Mouse (Mus musculus) heart, embryonic 16.5 days (tissue): ENCODE measurements around the gene Gm26741. TPM values are rescaled to one million over a fixed set of nuclear protein-coding genes. Genes with fewer than 3 reads are reported as not detected.

ENCODE experiments used
- ATAC-seq: fragments of 200-750 bp; cut with Nextera tagmentation; replicated peaks from 2 replicates; pipeline ENCODE4 v1.8.0; 2017; ENCODE audit warnings: moderate number of reproducible peaks; ENCODE audit not compliant: insufficient read depth, low FRiP score; ENCODE audit errors: extremely low read depth
- H3K27ac ChIP-seq: fragments of 300-500 bp; sonication (generic); 2 replicates; pipeline ENCODE4 v1.5.1; 2014; ENCODE audit warnings: mild to moderate bottlenecking, low read length, control low read depth, moderate library complexity
- H3K27me3 ChIP-seq: fragments of 300-500 bp; sonication (generic); 2 replicates; pipeline ENCODE4 v1.6.1; 2014; ENCODE audit warnings: low read length, mixed read lengths; ENCODE audit not compliant: control insufficient read depth, insufficient read depth
- H3K36me3 ChIP-seq: fragments of 300-500 bp; sonication (generic); 2 replicates; pipeline ENCODE4 v1.6.1; 2014; ENCODE audit not compliant: control insufficient read depth, insufficient read depth
- H3K4me1 ChIP-seq: fragments of 300-500 bp; sonication (generic); 2 replicates; pipeline ENCODE4 v1.6.1; 2014; ENCODE audit warnings: low read length, mixed read lengths; ENCODE audit not compliant: control insufficient read depth, insufficient read depth
- H3K4me2 ChIP-seq: fragments of 300-500 bp; sonication (generic); 2 replicates; pipeline ENCODE4 v1.6.1; 2014; ENCODE audit warnings: low read depth, mild to moderate bottlenecking, control low read depth, low read length
- H3K4me3 ChIP-seq: fragments of 300-500 bp; sonication (generic); 2 replicates; pipeline ENCODE4 v1.5.1; 2014; ENCODE audit warnings: mild to moderate bottlenecking, control low read depth, low read length
- H3K9ac ChIP-seq: fragments of 300-500 bp; sonication (generic); 2 replicates; pipeline ENCODE4 v1.6.1; 2014; ENCODE audit warnings: low read length, control low read depth
- H3K9me3 ChIP-seq: fragments of 300-500 bp; sonication (generic); replicated peaks from 2 replicates; pipeline ENCODE4 v1.6.1; 2016; ENCODE audit warnings: low read length; ENCODE audit not compliant: control insufficient read depth
- WGBS: fragments of 180-500 bp; shearing (Covaris S2); extraction: QIAGEN DNeasy Blood & Tissue Kit; methylation state at CpG from one replicate; pipeline ENCODE4 v1.1.7; 2014; 5-methylcytosine and 5-hydroxymethylcytosine counted together
- polyA plus RNA-seq: library from polyadenylated mRNA; unstranded; fragments of >200 nt; fragmentation: Nextera tagmentation; extraction: Ambion mirVana; gene quantifications from 2 replicates; pipeline ENCODE4 v1.2.1, GENCODE M21; 2015

Gm26741 gene
- polyA plus RNA-seq, 1 experiment from 2014 or later = not detected

- H3K9ac ChIP-seq = no peak overlapping the region
- ATAC-seq = no peak
- 36% methylated on average over 8 of the region's 8 CpGs for WGBS
Observed at GRCm38 (mm10) chr10:52384823-52385610, 26.4 kb downstream of the Gm26741 start.

GRCm38 (mm10) chr10:52387192-52387591 is 28.6 kb downstream of the Gm26741 start:
- ATAC-seq = no peak
- H3K4me1 ChIP-seq = peaks cover 8% of the 10 kb centered on the region
- H3K27ac ChIP-seq = no peak overlapping the region
- H3K4me3 ChIP-seq = no peak overlapping the region
- H3K27me3 ChIP-seq = no peaks in the 10 kb centered on the region
- no peaks in the 10 kb centered on the region for H3K36me3 ChIP-seq
- H3K9me3 ChIP-seq = no peaks in the 10 kb centered on the region
- H3K9ac ChIP-seq = no peak overlapping the region
- WGBS = 54% methylated on average over 4 of the region's 4 CpGs
- no peak overlapping the region for H3K4me2 ChIP-seq

More at GRCm38 (mm10) chr10:52384823-52385610, 26.4 kb downstream of the Gm26741 start:
- Histone ChIP-seq H3K27ac (no peak overlapping the region), H3K27me3 (no peaks in the 10 kb centered on the region), H3K4me3 (no peak overlapping the region), H3K4me1 (peaks cover 13% of the 10 kb centered on the region), H3K9me3 (no peaks in the 10 kb centered on the region), H3K4me2 (no peak overlapping the region), H3K36me3 (no peaks in the 10 kb centered on the region)

GRCm38 (mm10) chr10:52388922-52389430 is 30.4 kb downstream of the Gm26741 start, which contains the start of gene Nepn:
Gene Nepn (plus strand): TSS chr10:52388972.
- no peaks in the 10 kb centered on the region for H3K27me3 ChIP-seq
- H3K4me1 ChIP-seq = peaks cover 3% of the 10 kb centered on the region; the same call in 1 of the 2 replicates
- no peaks in the 10 kb centered on the region for H3K36me3 ChIP-seq
- WGBS = 69% methylated on average over 5 of the region's 5 CpGs
- ATAC-seq = 0 out of 2 replicates have a peak, but pooled peaks have one; percentile 18
- H3K9me3 ChIP-seq = no peaks in the 10 kb centered on the region
- no peak within 1 kb of the TSS for H3K4me3 ChIP-seq
- no peak within 1 kb of the TSS for H3K4me2 ChIP-seq
- no peak within 1 kb of the TSS for H3K9ac ChIP-seq
- H3K27ac ChIP-seq = peak within 1 kb of the TSS; percentile 63

- no peak overlapping the region for H3K27ac ChIP-seq
- 61% methylated on average over 3 of the region's 3 CpGs for WGBS
- H3K9ac ChIP-seq = no peak overlapping the region
- H3K4me3 ChIP-seq = no peak overlapping the region
- H3K4me2 ChIP-seq = no peak overlapping the region
- no peaks in the 10 kb centered on the region for H3K27me3 ChIP-seq
- ATAC-seq = 0 out of 2 replicates have a peak, but pooled peaks have one; percentile 23
- H3K36me3 ChIP-seq = no peaks in the 10 kb centered on the region
- peaks cover 3% of the 10 kb centered on the region; the same call in 1 of the 2 replicates for H3K4me1 ChIP-seq
- no peaks in the 10 kb centered on the region for H3K9me3 ChIP-seq
Observed at GRCm38 (mm10) chr10:52389438-52389837, 30.9 kb downstream of the Gm26741 start.

- ATAC-seq = no peak
Observed at GRCm38 (mm10) chr10:52391208-52391607, 32.6 kb downstream of the Gm26741 start.

GRCm38 (mm10) chr10:52396647-52397046 is 38.1 kb downstream of the Gm26741 start:
- no peak overlapping the region for H3K27ac ChIP-seq
- H3K9me3 ChIP-seq = no peaks in the 10 kb centered on the region
- WGBS = 84% methylated on average over 3 of the region's 3 CpGs
- no peaks in the 10 kb centered on the region for H3K36me3 ChIP-seq
- no peak for ATAC-seq
- no peaks in the 10 kb centered on the region for H3K27me3 ChIP-seq
- H3K4me2 ChIP-seq = no peak overlapping the region
- H3K9ac ChIP-seq = no peak overlapping the region
- H3K4me3 ChIP-seq = no peak overlapping the region
- H3K4me1 ChIP-seq = no peaks in the 10 kb centered on the region

More at GRCm38 (mm10) chr10:52391208-52391607, 32.6 kb downstream of the Gm26741 start:
- Histone ChIP-seq H3K4me2 (no peak overlapping the region), H3K9me3 (no peaks in the 10 kb centered on the region), H3K4me3 (no peak overlapping the region), H3K4me1 (no peaks in the 10 kb centered on the region), H3K9ac (no peak overlapping the region), H3K27me3 (no peaks in the 10 kb centered on the region), H3K27ac (no peak overlapping the region), H3K36me3 (no peaks in the 10 kb centered on the region)
- 62% methylated on average over 2 of the region's 2 CpGs for WGBS

GRCm38 (mm10) chr10:52398715-52399114 is 40.1 kb downstream of the Gm26741 start:
- H3K27ac ChIP-seq = no peak overlapping the region
- no peak overlapping the region for H3K9ac ChIP-seq
- no peak overlapping the region for H3K4me3 ChIP-seq
- no peaks in the 10 kb centered on the region for H3K36me3 ChIP-seq
- WGBS = 61% methylated on average over 2 of the region's 2 CpGs
- H3K27me3 ChIP-seq = no peaks in the 10 kb centered on the region
- no peaks in the 10 kb centered on the region for H3K4me1 ChIP-seq
- ATAC-seq = no peak
- H3K9me3 ChIP-seq = no peaks in the 10 kb centered on the region
- H3K4me2 ChIP-seq = no peak overlapping the region

- Histone ChIP-seq H3K27ac (no peak overlapping the region), H3K9ac (no peak overlapping the region), H3K4me2 (no peak overlapping the region), H3K4me1 (no peaks in the 10 kb centered on the region), H3K9me3 (no peaks in the 10 kb centered on the region), H3K27me3 (no peaks in the 10 kb centered on the region), H3K36me3 (no peaks in the 10 kb centered on the region), H3K4me3 (no peak overlapping the region)
- ATAC-seq = no peak
- WGBS = 46% methylated on average over 3 of the region's 3 CpGs
Observed at GRCm38 (mm10) chr10:52399722-52400121, 41.2 kb downstream of the Gm26741 start.

- no peaks in the 10 kb centered on the region for H3K9me3 ChIP-seq
- 86% methylated on average over 13 of the region's 13 CpGs for WGBS
- H3K27ac ChIP-seq = no peak overlapping the region
- no peaks in the 10 kb centered on the region for H3K36me3 ChIP-seq
- no peak overlapping the region for H3K4me3 ChIP-seq
- no peaks in the 10 kb centered on the region for H3K27me3 ChIP-seq
- no peak overlapping the region for H3K9ac ChIP-seq
- H3K4me1 ChIP-seq = no peaks in the 10 kb centered on the region
- ATAC-seq = no peak
- no peak overlapping the region for H3K4me2 ChIP-seq
Observed at GRCm38 (mm10) chr10:52405160-52405559, 46.6 kb downstream of the Gm26741 start.
